Mouse (Mus musculus) frontal cortex, postnatal 10 days (tissue): Measurements from ENCODE around the gene Ppp1r14c.
"Not testable (repeated sequence)": the region's sequence is repeated elsewhere in the genome, so short reads cannot be mapped to it uniquely, and the experiment has no call there.

Experiments
- DNase-seq, 2 experiments: peaks; one replicate each; pipeline ENCODE4 v3.0.0; 2022; ENCODE audit warnings: low spot score in 2 of 2, mixed read lengths in 1 of 2

Gene Ppp1r14c

DNA sequence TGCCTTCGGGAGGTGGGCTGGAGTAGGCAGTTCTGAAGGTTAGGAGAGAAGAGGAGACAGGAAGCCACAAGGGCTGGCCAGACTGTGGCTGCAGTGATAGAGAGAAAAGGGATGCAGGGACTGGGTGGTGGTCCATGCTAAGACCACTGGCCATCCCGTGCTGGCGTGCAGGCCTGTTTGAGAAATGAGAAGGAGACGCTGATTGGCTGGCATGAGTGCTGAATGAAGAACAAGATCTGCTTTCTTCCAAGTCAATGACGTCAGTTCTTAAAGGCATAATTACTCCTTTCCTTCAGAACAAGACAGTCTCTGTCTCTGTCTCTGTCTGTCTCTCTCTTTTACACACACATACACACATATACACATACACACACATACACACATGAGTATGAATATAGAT, 36.4 kb downstream of the Ppp1r14c start:
- DNase-seq: no peak

DNA sequence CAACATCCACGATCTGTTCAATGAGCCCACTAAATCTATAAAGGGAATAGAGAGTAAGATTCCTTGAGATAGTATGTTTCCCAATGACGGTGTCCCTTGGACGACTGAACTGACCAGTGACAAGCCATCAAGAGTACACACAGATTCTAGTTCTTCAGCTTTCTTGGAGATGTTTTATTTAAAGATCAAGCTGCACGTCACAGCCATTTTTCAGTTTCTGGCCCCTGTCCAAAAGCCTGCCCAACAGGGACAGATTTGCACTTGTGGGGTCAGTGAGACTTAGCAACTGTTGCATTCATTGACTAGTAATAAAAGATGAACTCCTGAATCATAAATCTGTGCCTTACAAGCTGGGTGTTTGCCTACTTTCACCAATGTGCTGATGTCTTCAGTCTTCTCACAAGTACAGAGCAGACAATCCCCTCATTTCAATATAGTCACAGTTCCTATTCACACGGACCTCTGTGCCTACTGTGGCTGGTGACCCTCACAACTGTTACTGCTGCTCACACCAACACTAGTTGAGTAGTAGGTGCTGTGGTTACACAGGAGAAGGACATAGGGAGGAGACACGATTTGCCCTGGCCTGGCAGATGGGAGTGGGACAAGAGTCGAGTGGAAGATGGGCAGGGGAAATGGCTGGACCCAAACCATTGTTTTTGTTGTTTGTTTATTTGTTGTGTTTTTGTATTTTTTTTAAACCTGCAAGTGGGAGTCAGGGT, 37.7 kb downstream of the Ppp1r14c start:
- no peak for DNase-seq

DNA sequence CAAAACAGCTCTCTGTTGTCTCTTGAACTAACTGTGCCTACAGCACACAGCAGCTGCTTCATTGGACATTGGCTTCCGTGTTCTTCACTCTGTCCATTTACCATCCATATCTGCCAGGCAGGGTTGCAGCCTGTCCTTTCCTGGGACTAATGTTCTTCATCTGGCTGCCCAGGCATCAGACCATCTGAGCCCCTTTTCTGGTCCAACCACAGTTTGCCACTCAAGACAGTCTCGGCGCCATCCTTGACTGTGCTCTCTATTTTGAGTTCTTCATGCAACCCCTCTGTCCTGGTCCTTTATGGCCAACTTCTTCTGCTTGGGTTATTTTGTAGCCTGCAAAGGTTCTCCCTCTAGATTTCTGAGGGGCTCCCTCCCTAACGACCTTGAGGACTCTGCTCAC, 38.5 kb downstream of the Ppp1r14c start:
- no peak for DNase-seq

DNA sequence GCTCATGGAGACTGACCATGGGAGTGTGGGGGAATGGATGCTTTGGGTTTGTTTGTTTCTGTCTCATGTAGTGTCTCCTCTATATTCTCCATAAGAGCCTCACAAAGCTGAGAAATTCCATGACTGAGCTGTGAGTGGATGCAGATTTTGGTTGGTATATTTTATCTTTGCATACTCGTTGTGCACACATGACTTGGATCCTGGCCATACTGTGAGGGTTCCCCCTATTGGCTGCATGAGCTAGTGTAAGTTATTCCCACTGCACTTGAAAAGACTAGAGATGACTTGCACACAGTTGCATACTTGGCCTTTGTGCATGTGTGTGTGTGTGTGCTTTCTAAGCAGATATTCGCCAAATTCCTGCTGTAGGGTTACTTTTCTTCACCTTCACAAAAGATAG, 40.4 kb downstream of the Ppp1r14c start:
- no peak for DNase-seq

DNA sequence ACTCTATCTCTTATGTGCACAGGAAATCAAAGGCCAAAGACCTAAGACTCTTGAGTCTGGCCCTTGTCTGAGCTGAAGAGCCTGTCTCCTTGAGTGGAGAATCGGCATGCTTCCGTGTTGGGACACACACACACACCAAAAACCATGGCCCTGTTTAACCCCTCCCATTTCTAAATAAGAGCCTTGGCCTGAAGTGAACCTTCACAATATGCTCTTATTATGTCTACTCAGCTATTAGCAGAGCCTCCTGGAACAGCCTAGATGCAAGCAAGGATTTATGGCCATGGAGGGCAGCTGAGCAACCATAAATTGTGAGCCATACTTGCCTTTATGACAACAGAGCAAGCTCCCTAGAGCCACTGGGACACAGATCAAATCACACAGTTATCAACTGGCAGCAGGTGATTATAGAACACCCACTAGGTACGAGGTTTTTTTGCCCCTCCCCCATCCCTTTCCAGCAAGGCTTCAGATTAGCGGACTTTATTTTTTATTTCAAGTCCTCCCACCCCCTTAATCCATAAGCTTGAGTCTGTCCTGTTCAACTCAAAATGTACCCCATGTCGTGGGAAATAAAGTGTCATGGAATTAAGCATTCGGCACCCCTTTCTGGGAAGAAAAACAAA, 42.3 kb downstream of the Ppp1r14c start:
- no peak for DNase-seq

DNA sequence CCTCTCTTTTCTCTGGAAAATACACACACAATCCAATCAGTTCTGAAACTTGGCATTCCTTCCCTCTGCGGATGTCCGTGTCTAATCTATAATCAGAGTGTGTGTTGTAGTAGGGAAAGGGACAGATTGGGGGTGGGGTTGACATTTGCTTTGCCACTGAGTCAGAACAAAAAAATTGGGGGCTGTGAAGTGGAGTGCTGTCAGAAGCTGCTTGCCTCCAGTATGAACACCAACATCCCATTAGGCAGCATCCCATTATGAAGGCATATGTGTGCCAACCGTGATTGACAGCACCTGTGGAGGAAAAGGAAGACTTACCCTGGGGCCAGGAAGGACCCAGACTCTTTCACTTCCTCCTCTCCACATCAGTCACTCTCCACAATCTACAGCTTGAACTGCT, 42.8 kb downstream of the Ppp1r14c start:
- DNase-seq: no peak

DNA sequence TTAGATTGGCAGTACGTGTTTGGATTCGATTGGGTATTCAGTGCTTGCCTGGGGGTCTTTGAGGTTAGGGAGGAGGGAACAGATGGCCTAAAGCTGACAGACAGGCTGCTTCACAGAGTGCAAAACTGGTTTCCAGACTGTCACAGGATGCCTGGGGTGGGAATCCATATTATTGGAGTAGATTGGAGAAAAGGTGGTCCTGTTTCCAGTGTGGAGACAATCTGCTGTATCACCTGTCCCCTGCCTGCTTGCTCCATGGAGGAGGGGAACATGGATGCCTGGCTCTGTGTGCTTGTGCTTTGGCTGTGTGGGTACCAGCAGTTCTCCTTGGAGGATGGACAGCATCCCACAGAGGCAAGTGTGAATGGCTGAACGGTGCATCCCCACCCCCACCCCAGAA, 45.4 kb downstream of the Ppp1r14c start:
- DNase-seq: no peak

DNA sequence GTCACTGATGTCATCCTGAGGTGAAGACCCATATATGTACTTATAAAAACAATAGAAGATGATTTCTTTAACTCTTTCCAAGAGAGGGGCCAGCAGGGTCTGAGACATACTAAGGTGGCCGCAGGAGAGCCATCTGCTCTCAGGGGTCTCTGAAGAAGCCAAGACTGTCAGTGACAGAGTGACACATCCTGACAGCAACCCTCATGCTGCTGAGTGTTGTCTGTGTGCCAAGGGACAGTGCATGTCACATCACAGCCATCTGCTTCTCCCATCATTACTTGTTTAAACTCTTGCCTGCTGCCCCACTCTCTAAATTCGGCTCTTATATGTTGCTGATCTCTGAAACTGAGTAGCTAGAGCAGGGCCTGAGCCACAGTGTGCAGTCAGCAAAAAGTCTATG, 45.8 kb downstream of the Ppp1r14c start:
- DNase-seq: no peak

DNA sequence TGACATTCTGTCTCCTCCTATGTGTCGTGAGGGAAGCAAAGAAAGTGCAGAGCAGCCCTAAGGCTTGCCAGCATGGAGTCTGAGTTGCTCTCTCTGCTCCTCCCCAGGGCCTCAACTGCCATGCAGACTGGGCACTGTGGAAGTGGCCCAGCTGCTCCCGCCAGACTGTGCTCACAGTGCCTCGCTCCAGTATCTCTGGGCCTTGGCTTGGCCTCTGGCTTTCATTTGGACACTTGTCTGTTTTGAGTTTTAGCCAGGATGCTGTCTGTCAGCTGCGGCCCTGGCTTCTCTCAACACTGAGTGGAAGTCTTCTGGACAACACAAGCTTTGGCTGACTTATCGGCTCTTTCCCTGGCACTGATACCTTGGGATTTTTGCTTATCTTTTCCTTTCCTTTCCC, 49.0 kb downstream of the Ppp1r14c start:
- no peak for DNase-seq

DNA sequence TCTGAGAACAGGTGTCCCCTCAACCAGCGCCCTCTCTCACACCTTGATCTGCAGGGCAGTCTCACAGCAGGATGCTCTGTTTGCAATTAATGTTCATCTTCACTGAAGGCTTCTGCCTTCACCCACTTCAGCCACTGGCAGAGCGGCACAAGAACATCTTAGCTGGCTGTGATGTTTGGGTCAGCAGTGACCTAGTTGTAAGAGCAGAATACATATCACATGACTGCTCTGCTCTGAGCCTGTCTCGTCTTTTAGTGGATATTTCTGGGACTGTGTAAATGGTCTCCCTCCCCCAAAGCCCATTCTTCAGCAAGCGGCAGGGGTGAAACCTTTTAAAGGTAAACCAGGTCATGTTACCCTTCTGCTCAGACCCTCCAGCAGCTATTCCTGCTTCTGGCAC, 50.7 kb downstream of the Ppp1r14c start:
- no peak for DNase-seq

DNA sequence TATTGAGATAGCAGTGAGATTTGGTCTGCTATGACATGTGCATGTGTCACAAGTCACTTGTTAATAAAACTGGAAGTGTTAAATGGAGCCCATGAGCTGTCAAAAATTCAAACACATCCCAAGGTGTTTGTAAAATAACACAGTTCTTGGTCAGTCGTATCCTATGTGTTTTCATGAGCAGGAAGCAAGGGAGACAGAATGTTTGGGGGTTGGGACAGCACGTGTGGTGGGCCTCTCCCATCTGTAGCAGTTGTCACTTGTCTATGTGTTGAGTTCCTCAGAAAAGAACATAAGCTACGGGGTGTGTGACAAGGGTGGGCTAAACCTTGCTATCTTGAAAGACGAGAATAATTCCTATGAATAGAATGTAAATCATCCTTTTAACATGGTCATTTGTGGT, 51.6 kb downstream of the Ppp1r14c start:
- DNase-seq: peak in 1 of 2 experiments; percentile 65

DNA sequence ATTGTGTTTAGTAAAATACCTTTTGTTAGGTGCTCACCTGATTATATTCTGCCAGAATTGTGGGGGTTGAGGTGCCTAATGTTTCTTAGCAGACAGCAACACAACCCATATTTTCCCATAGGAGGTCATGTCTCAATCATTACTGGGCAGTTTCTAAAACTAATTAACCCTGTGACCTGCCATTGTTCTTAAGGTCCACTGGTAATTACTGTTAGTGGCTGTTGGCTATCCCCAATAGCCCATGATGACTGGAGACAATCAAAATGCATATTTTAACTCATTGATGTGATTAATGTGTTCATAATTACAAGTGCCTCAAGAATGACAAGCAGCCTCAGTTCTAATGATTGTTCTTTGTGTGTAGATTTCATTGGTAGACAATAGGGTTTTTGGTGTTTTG, 58.2 kb downstream of the Ppp1r14c start:
- no peak for DNase-seq

DNA sequence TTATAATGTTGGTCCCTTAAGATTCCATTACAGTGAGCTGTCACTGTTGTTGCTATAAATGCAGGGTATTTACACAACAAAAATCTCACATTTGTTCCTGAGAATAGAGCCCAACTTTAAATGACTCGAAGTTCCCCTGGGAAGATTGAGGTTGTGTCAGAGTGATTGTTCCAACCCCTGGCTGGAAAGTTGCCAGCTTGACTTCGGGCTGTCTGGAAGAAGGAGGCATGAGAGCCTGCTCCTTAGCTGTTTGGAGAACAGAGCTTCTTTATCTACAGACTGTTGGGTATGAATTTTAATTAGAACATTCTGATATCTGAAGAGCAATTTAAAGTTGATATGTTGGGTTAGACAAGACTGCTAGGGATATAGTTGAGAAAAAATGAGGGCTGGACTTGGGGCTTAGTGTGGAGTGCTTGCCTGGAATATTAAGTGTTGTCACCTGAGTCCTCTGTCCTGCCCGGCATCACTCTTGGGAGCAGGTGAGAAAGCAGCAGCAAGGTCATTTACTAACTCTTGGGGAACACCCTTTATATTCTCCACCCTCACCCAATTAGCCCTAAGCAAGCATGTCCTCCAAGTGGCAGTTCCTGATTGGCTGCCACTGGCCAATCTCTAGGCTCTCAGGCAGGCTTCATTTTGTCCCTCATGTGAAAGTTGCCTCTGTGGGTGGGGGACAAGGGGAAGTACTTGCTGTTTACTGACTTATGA, 62.0 kb downstream of the Ppp1r14c start:
- no peak for DNase-seq

DNA sequence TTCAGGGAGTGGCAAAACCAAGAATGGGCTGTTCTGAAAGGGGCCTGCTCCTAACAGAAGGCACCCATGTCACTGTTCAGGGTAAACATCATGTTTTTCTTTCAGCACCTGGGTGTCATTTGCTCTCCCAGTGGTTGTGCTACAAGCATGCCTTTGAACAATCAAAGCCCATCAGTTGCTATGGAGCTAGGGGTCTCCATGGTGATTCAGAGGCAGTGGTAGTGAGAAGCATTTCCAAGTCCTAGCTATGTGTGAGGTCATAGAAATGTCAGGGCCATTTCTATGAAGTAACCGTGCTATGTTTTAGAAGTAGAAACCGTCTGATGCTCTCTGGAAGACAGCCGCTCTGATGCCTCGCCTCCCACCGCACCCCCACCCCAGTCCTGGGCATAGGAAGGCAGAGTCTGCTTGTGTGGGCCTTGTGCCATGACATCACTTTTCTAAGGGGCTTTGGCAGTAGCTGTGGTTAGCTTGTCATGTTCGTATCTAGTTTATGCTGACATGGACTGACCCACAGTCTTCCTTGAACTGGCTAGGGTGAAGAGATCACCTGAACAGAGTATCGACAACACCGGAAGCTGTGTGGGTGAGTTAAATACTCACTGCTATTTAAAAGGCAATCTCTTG, 69.1 kb downstream of the Ppp1r14c start:
- DNase-seq: no peak

DNA sequence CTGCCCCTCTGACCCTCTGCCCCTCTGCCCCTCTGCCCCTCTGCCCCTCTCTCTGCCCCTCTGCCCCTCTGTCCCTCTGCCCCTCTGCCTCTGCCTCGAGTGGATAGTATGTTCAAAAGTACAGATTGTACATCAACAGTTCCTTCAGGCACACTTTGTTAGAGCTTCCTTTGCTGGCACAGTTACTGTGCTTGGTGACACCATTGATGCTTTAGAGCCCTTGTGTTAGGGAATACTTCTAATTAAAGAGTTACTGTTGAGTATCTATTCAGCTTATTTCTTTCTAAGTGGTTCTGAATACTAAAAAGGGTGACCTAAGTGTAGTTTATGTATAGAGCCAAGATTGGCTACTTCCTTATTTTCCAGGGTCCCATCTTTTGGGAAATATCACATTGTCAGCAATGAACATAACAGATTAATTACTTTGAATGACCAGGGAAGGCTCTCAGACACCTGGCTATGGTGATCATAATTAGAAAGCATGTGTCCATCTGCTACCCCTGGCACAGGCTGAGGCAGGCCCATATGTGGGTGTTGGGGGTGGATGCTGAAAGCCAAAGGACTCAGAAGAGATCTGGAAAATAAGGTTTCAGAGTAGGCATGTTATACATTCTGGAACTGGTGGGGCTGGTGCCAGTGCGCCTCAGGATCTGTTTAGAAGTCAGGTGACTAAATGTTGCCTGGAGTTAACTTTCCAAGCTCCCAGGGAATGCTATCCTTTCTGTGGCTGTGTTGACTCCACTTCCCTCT, 75.0 kb downstream of the Ppp1r14c start:
- DNase-seq: no peak

DNA sequence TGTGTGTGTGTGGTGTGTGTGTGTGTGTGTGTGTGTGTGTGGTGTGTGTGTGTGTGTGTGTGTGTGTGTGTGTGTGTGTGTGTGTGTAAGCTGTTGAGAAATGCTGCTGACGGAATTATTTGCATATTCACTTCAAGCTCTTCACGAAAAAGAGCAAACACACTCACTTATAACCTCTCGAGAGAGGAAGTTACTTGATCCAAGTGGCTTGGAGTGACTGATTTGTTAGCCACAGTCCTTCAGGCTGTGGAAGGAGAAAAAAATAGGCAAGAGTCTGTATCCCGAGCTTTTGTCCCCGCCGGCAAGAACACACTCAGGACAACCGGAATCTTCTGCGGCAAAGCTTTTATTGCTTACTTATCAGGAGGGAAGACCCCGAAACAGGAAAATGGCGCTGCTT, 80.9 kb downstream of the Ppp1r14c start:
- DNase-seq: not testable (repeated sequence)

DNA sequence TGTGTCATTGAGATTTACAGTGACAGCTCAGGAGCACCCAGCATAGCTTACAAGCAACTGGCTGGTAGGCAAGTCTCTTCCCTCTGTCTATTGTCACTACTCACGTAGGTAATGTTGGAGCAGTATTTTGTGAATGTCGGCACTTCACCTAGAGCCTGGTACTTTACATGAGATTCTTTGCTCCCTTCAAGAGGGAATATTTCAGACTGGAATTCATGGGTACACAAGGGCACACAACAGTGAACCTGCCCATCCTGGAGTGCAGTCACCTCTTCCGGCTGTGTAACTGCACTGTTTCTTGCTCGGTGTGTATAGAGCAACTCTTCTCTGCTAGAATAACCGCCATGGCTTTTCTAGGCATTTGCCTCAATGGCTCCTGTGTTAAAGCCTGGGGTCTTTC, 82.8 kb downstream of the Ppp1r14c start:
- DNase-seq: no peak

DNA sequence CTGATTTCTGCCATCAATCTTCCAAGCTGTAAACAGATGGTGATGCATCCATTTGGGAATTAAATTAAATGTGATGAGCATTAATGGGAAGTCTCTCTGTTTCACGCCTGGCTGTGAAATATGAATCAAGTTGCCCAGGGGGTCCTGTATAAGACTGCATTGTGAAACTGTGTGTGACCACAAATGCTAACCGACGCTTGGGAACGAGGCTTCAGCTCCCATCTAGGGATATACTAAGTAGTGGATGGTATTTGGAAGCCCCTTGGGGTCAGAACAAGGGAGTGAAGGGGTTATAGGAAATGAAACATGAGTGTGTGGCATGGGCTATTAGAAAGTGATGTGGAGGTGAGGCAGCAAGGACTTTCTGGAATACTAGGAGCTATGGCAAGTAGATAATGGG, 86.1 kb downstream of the Ppp1r14c start:
- no peak for DNase-seq

DNA sequence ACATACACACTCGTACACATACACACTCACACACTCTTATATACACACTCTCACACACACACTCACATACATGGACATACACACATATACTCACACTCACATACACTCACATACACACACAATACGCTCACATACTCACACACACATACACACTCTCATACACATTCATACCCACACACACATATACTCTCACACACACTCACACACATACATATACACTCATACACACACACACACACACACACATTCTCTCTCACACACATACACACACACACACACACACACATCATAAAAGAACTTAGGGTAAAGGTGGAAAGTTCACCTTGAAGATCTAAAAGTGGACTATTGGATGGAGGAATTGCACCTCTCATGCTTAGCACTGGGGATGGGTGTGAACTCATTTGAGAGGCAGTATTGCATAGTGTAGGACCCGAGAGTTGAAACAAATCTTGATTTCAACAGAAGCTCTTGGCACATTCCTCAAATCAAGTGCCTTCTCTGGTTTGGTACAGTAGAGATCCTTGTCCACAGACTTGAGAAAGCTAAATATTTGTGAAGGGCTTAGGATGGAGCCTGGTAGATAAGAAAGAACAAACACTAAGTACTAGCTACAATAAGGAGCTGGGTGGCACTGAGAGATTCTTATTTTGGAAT, 87.1 kb downstream of the Ppp1r14c start:
- no peak for DNase-seq

DNA sequence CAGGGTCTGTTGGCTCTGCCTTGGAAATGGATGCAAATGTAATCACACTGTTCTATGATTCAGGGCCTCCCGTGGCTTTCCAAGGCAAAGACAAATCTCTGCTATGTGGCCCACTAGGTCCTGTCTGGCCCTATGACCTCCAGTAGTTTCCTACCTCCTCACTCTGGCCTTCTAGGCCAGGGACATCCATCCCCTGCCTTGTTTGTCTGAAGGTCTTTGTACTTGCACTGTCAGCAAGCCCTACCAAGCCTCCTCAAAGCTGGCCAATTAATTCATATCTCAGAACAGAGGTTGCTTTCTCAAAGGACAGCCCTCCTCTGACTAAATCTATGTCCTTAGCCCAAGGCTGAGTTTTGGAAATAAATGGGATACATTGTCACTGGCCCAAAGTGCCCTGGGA, 92.8 kb downstream of the Ppp1r14c start:
- DNase-seq: no peak

DNA sequence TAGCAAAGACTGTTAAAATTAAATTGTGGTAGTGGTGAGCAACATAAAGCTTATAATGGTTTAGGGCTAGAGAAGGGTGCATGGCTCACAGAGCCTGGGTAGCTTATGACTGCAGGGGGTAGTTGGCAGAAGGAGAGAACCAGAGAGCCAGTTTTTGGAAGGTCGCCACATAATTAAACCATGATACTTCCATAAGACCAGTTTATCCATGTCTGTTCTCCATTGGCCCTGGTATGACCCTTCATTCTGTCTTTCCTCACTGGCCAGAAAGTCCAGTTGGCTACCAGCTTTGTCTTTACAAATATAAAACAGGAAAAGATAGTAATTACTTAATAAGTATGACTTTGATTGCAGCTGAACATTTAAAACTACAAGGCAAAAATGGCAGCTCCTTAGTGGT, 95.0 kb downstream of the Ppp1r14c start:
- DNase-seq: no peak
